Mouse (Mus musculus) myocyte (in vitro differentiated cells): ENCODE measurements around the gene Topaz1.

Source experiments
- CEBPB ChIP-seq: IDR thresholded peaks from 2 replicates; pipeline ENCODE4 v1.6.1; 2011; ENCODE audit warnings: mild to moderate bottlenecking, moderate library complexity; ENCODE audit not compliant: poor library complexity, insufficient read depth, severe bottlenecking
- E2F4 ChIP-seq: IDR thresholded peaks from one replicate; pipeline ENCODE4 v1.6.1; 2011; ENCODE audit warnings: mild to moderate bottlenecking, control low read depth, moderate library complexity; ENCODE audit not compliant: insufficient read depth
- MAX ChIP-seq: IDR thresholded peaks from one replicate; pipeline ENCODE4 v1.6.1; 2011; ENCODE audit warnings: low read depth, mild to moderate bottlenecking, control low read depth
- MYOD1 ChIP-seq, 3 experiments: IDR thresholded peaks; one replicate each; pipeline ENCODE4 v1.6.1; 2011; ENCODE audit warnings: control low read depth in 2 of 3, low read depth in 2 of 3, mild to moderate bottlenecking in 2 of 3, moderate library complexity in 1 of 3; ENCODE audit not compliant: insufficient read length in 2 of 3, control insufficient read depth in 1 of 3
- MYOG ChIP-seq, 3 experiments: IDR thresholded peaks; one replicate each; pipeline ENCODE4 v1.6.1; 2011; ENCODE audit warnings: control low read depth in 2 of 3, low read depth in 2 of 3, mild to moderate bottlenecking in 2 of 3; ENCODE audit not compliant: insufficient read length in 2 of 3, control insufficient read depth in 1 of 3, insufficient read depth in 1 of 3
- POLR2A ChIP-seq: IDR thresholded peaks from one replicate; pipeline ENCODE4 v1.6.1; 2011; ENCODE audit warnings: low read depth, mild to moderate bottlenecking, control low read depth, moderate library complexity; ENCODE audit not compliant: insufficient read length
- POLR2AphosphoS2 ChIP-seq: IDR thresholded peaks from one replicate; pipeline ENCODE4 v1.6.1; 2011; ENCODE audit warnings: low read depth, control low read depth; ENCODE audit not compliant: insufficient read length
- REST ChIP-seq: IDR thresholded peaks from one replicate; pipeline ENCODE4 v1.6.1; 2011; ENCODE audit warnings: mild to moderate bottlenecking, control low read depth, moderate library complexity; ENCODE audit not compliant: insufficient read depth, insufficient read length
- SRF ChIP-seq: IDR thresholded peaks from one replicate; pipeline ENCODE4 v1.6.1; 2011; ENCODE audit warnings: low read depth; ENCODE audit not compliant: control insufficient read depth, insufficient read length
- TCF12 ChIP-seq: IDR thresholded peaks from one replicate; pipeline ENCODE4 v1.6.1; 2011; ENCODE audit warnings: mild to moderate bottlenecking, control low read depth; ENCODE audit not compliant: poor library complexity, insufficient read depth, severe bottlenecking
- TCF3 ChIP-seq: IDR thresholded peaks from one replicate; pipeline ENCODE4 v1.6.1; 2011; ENCODE audit warnings: low read depth, control low read depth; ENCODE audit not compliant: insufficient read length
- USF1 ChIP-seq: IDR thresholded peaks from one replicate; pipeline ENCODE4 v1.6.1; 2011; ENCODE audit warnings: low read depth, mild to moderate bottlenecking, control low read depth, moderate library complexity

DNA sequence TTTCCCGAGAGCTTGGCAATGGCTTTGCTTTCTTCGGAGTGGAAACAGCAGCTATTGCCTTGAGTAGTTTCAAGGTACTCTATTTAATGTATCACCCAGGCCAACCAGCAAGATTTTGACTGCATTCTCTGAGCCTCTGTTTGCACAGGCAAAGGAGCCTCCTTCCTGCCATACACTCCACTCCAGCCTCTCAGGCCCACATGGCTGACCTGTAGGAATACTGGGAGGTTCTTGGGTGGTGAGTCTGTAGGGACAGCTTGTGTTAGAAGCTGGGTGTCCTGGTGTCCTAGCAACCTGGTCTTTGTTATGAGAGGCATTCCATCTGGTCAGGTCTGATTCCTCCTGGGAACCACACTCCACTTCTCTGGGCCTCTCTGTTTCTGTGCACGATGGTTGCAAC is 96.6 kb downstream of the Topaz1 start, which contains the start of gene Gm35549:
- TF ChIP-seq MAX: no peak
- TF ChIP-seq TCF12: no peak
- no peak for TF ChIP-seq POLR2A
- TF ChIP-seq CEBPB: no peak
- no peak for TF ChIP-seq USF1
- no peak for TF ChIP-seq TCF3
- TF ChIP-seq MYOG (IDR thresholded peaks at IDR 0.05; ENCODE audit: control insufficient read depth in 1 of 3, insufficient read depth in 1 of 3, insufficient read length in 2 of 3, low read depth in 2 of 3): no peak
- TF ChIP-seq MYOD1 (IDR thresholded peaks at IDR 0.05; ENCODE audit: control insufficient read depth in 1 of 3, insufficient read length in 2 of 3, low read depth in 2 of 3): no peak
- TF ChIP-seq E2F4: no peak
- TF ChIP-seq POLR2AphosphoS2: no peak
- no peak for TF ChIP-seq REST
- TF ChIP-seq SRF: no peak
